Mouse (Mus musculus): ENCODE data around the gene Adgrd1. TPM values are rescaled to one million over a fixed set of nuclear protein-coding genes. Genes with fewer than 3 reads are reported as not detected.

The Adgrd1 gene
- total RNA-seq (2017): 0.25 and 0.35 TPM in 2 replicates

- no peak for ATAC-seq (ENCODE audit: extremely low read depth, insufficient number of reproducible peaks, low FRiP score, poor library complexity, severe bottlenecking)
Measured at GRCm38 (mm10) chr5:129096511-129096910, at the start of gene Adgrd1. Gene Adgrd1 (plus strand): TSS chr5:129096750.

DNA sequence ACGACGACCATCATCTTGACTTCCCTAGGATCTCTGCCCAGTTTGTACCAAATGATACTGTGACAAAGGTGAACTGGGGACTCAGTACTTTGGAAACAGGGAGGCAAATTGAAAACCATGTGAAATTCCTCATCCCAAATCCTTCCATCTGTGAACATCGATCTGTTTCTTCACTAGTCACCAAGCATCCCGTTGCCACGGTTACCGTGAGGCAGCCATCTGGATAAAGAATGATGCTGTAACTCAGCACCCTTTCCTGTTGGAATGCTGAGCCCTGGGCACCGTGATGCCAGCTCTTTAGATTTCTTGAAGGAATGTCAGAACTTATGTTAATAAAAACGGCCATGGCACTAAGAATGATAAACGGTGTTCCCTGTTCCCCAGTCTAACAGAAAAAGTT lies 47.2 kb upstream of the Adgrd1 start:
- ATAC-seq (ENCODE audit: extremely low read depth, insufficient number of reproducible peaks, low FRiP score, poor library complexity, severe bottlenecking): no peak

DNA sequence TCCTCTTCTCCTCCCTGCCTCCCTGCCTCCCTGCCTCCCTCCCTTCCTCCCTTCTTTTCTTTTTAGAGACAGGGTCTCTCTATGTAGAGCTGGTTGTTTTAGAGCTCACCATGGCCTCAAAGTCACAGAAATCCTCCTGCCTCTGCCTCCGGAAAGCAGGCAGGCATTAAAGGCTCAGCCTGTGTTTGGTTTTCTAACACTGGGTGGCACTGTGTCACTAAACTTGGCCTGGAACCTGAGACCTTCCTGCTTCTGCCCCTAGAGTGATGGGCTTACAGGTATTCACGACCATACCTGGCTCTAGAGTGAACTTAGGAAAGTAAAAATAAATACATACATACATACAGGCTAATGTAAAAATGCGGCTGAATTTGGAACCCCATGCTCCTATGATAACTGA lies 44.6 kb upstream of the Adgrd1 start:
- ATAC-seq (ENCODE audit: extremely low read depth, insufficient number of reproducible peaks, low FRiP score, poor library complexity, severe bottlenecking): no peak

- no peak for ATAC-seq (ENCODE audit: extremely low read depth, insufficient number of reproducible peaks, low FRiP score, poor library complexity, severe bottlenecking)
Measured at GRCm38 (mm10) chr5:129052636-129053355, 43.8 kb upstream of the Adgrd1 start.

DNA sequence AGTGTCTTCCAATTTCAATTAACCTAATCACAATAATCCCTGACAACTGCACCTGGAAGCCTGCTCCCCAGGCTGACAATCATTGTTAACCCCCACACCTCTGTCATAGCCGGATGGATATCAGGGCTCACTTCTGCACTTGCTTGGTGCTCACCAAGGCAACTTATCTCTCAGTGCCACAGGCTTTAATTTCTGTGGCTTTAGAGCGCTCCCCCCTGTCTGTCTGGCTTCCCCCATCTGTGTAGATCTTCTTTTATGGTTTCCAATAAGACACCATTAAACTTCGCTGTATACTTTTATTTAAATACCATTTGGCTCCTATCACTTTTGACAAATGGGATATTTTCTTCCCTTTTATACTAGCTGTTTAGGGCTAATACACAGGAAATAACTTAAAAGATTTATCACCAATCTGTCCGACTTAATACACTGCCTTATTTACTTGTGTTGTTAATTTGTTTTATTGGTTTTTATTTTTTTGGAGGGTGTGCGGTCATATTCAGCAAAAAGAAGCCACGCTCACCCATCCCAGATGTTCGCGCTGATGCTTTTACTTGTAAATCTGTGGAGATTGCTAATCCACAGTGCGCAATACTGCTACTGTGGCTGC lies 41.8 kb upstream of the Adgrd1 start:
- ATAC-seq (ENCODE audit: extremely low read depth, insufficient number of reproducible peaks, low FRiP score, poor library complexity, severe bottlenecking): no peak

DNA sequence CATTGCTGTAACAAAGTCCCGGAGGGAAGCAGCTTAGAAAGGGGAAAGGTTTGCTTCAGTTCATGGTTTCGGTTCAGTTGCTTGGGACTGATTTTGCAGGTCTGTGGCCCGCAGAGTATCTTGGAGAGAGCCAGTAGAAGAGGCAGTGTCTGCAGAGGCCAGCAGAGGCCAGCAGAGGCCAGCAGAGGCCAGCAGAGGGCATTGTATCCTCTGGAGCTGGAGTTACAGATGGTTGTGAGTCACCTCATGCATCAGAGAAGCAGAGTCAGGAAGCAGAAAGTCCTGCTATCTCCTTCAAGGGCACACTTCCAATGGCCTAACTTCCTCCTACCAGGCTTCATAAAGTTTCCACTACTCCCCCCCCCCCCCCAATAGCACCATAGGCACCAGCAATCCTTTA lies 37.4 kb upstream of the Adgrd1 start:
- ATAC-seq (ENCODE audit: extremely low read depth, insufficient number of reproducible peaks, low FRiP score, poor library complexity, severe bottlenecking): no peak

- ATAC-seq (ENCODE audit: extremely low read depth, insufficient number of reproducible peaks, low FRiP score, poor library complexity, severe bottlenecking): 0 out of 2 replicates have a peak, but pooled peaks have one; percentile 30
Measured at GRCm38 (mm10) chr5:129061579-129061978, 35.0 kb upstream of the Adgrd1 start.

GRCm38 (mm10) chr5:129063037-129063791 lies 33.3 kb upstream of the Adgrd1 start:
- peak; percentile 62 for ATAC-seq (ENCODE audit: extremely low read depth, insufficient number of reproducible peaks, low FRiP score, poor library complexity, severe bottlenecking)

DNA sequence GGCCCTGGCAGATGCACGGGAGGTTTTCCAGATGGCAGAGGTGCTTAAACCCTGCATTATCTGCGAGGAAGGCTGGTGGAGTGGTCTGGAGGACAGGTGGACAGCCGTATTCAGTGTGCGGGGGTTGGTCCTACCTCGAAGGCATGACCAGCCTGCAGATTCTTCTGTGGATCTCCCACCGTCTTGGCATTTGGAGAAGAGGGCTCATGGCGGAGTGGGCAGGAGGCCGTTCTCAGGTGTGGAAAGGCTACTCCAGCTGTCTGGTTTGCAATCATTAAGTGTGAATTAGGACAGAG lies 32.8 kb upstream of the Adgrd1 start:
- no peak for ATAC-seq (ENCODE audit: extremely low read depth, insufficient number of reproducible peaks, low FRiP score, poor library complexity, severe bottlenecking)

GRCm38 (mm10) chr5:129064186-129064585 lies 32.4 kb upstream of the Adgrd1 start:
- ATAC-seq (ENCODE audit: extremely low read depth, insufficient number of reproducible peaks, low FRiP score, poor library complexity, severe bottlenecking): no peak

GRCm38 (mm10) chr5:129065301-129065700 lies 31.2 kb upstream of the Adgrd1 start:
- no peak for ATAC-seq (ENCODE audit: extremely low read depth, insufficient number of reproducible peaks, low FRiP score, poor library complexity, severe bottlenecking)

GRCm38 (mm10) chr5:129065946-129066345 lies 30.6 kb upstream of the Adgrd1 start:
- ATAC-seq (ENCODE audit: extremely low read depth, insufficient number of reproducible peaks, low FRiP score, poor library complexity, severe bottlenecking): no peak

GRCm38 (mm10) chr5:129066541-129067230 lies 29.9 kb upstream of the Adgrd1 start:
- no peak for ATAC-seq (ENCODE audit: extremely low read depth, insufficient number of reproducible peaks, low FRiP score, poor library complexity, severe bottlenecking)

GRCm38 (mm10) chr5:129067231-129067834 lies 29.2 kb upstream of the Adgrd1 start:
- ATAC-seq (ENCODE audit: extremely low read depth, insufficient number of reproducible peaks, low FRiP score, poor library complexity, severe bottlenecking): no peak

GRCm38 (mm10) chr5:129071761-129072280 lies 24.7 kb upstream of the Adgrd1 start:
- no peak for ATAC-seq (ENCODE audit: extremely low read depth, insufficient number of reproducible peaks, low FRiP score, poor library complexity, severe bottlenecking)

DNA sequence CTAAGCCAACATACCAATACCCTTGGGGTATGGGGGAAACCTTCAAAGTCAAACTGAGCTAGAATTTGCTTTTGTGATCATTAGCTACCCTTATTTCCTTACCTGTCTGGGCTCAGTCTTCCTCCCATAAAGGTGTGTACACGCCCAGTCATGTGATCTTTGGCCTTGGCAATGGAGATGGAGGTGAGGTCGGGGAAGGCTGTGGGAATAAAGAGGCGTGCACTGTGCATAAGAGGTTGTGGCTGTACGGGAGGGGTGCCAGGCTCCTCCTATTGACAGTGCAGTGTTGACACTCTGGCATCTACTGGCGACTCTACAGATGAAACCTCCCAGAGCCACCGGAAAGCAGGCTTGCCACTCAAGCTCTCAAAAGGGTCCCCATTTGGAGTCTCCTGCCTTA lies 23.1 kb upstream of the Adgrd1 start:
- ATAC-seq (ENCODE audit: extremely low read depth, insufficient number of reproducible peaks, low FRiP score, poor library complexity, severe bottlenecking): no peak

GRCm38 (mm10) chr5:129076098-129076497 lies 20.5 kb upstream of the Adgrd1 start:
- no peak for ATAC-seq (ENCODE audit: extremely low read depth, insufficient number of reproducible peaks, low FRiP score, poor library complexity, severe bottlenecking)

GRCm38 (mm10) chr5:129077240-129077639 lies 19.3 kb upstream of the Adgrd1 start:
- peak; percentile 88 for ATAC-seq (ENCODE audit: extremely low read depth, insufficient number of reproducible peaks, low FRiP score, poor library complexity, severe bottlenecking)

GRCm38 (mm10) chr5:129081521-129081920 lies 15.0 kb upstream of the Adgrd1 start:
- ATAC-seq (ENCODE audit: extremely low read depth, insufficient number of reproducible peaks, low FRiP score, poor library complexity, severe bottlenecking): no peak
